Mouse (Mus musculus): ENCODE results near the gene Tmem192.
"Not testable (repeated sequence)": the region's sequence is repeated elsewhere in the genome, so short reads cannot be mapped to it uniquely, and the experiment has no call there.

The Tmem192 gene

GRCm38 (mm10) chr8:64983150-64983897, 36.3 kb downstream of the Tmem192 start:
- DNase-seq (ENCODE audit: low spot score) = no peak

GRCm38 (mm10) chr8:64987731-64988130, 40.7 kb downstream of the Tmem192 start, which contains the start of gene Trim75:
Gene Trim75, minus strand, starts transcription at chr8:64987831.
- no peak for DNase-seq (ENCODE audit: low spot score)

GRCm38 (mm10) chr8:64998806-64999365, 51.9 kb downstream of the Tmem192 start:
- DNase-seq (ENCODE audit: low spot score) = no peak

- not testable (repeated sequence) for DNase-seq (ENCODE audit: low spot score)
Measured at GRCm38 (mm10) chr8:65007616-65008015, 60.6 kb downstream of the Tmem192 start.

GRCm38 (mm10) chr8:65018423-65018822, 71.4 kb downstream of the Tmem192 start, which contains the start of the genes Trim61 and Trim60:
Gene Trim61, minus strand, starts transcription at chr8:65018523.
Gene Trim60, minus strand, starts transcription at chr8:65018584.
- no peak for DNase-seq (ENCODE audit: low spot score)
